Mouse (Mus musculus) layer of hippocampus, postnatal 14 days (tissue): ENCODE measurements around the gene Slc2a4. TPM values are rescaled to one million over a fixed set of nuclear protein-coding genes. Genes with fewer than 3 reads are reported as not detected.
"Not testable (repeated sequence)": the region's sequence is repeated elsewhere in the genome, so short reads cannot be mapped to it uniquely, and the experiment has no call there.

Experiments used
- DNase-seq, 2 experiments: peaks; one replicate each; pipeline ENCODE4 v3.0.0; 2021 to 2022; ENCODE audit warnings: low spot score in 2 of 2, mixed read lengths in 1 of 2
- total RNA-seq, 2 experiments: library from RNA; stranded (reverse); gene quantifications; 2 replicates each; pipeline ENCODE4 v1.2.3; 2021

Gene Slc2a4
- total RNA-seq, 2 experiments from 2014 or later = 1.8 to 3.6 TPM

DNA sequence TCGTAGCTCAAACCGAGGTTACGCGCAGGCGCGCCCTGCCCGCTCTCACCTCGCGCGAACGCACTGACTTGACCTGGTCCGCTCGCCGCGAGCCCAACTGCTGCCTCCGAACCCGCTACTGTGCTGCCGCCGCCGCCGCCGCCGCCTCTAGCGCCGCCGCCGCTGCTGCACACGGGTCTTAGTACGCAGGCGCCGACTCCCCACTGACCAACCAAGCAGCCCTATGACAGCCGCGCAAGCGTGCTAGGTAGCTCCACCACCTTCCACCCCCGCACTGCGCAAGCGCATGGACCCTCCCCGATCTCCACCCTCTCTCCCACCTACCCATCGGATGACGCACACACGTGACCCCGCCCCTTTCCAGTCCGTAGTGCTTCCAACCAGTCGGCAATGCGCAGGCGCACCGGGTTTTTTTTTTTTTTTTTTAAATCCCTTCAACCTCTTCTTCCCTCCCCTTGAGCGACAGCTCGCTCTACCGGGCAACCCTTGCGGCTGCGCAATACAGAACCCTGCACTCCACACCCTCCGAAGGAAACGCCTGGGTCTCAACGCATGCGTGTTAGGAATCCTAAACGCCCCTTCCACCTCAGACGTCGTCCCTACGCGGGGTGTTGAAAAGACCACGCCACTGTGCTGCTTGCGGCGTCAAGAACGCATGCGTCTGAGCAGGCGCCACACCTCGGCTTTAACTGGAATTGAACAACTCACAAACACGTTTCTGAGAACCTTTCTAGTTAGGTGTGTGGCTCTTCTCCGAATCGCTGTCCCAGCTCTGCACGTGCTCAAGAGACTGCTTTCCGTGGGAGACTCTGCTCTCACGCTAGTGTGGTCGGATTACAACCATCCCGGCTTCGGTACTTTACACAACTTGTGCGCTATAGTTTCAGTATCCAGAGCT, 26.6 kb downstream of the Slc2a4 start, which contains the start of gene Eif5a:
TSS of gene Eif5a (minus strand) at position 845 of the 898 bp plus-strand sequence.
- peak; percentile 100 for DNase-seq

DNA sequence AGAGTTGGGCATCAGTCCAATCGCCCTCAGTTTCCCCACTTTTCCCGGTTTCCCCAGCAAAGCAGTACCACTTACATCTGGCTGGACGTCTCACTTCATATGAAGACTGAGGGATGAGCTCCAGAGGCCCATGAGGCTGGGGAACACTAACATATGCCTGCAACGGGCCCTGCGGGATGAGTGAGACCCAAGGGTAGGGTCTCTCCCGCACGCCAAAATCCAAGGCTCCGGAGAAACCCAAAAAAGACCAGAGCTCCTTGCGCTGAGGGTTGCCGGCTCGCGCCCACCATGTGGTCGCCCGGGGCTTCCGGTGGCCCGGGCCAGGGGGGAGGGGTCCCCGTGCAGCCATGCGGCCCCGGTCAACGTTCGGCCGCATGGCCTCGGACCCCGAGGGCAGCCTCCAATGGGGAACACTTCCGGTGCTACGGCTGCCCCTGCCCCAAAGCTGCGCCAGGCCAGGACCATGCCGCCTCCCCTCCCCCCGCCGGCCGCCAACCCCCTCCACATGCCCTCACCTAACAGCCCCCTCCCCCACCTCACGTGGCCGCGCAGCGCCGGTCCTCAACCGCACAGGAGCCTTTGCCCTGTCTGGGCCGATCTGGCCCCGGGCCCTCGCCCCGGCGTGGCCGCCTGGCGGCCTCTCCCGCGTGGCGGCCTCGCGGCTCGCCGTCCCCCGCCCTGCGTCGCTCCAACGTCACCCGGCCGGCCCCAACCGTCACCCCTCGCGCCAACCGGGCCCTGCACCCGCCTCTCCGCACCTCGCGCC, 27.5 kb downstream of the Slc2a4 start:
- no peak for DNase-seq

DNA sequence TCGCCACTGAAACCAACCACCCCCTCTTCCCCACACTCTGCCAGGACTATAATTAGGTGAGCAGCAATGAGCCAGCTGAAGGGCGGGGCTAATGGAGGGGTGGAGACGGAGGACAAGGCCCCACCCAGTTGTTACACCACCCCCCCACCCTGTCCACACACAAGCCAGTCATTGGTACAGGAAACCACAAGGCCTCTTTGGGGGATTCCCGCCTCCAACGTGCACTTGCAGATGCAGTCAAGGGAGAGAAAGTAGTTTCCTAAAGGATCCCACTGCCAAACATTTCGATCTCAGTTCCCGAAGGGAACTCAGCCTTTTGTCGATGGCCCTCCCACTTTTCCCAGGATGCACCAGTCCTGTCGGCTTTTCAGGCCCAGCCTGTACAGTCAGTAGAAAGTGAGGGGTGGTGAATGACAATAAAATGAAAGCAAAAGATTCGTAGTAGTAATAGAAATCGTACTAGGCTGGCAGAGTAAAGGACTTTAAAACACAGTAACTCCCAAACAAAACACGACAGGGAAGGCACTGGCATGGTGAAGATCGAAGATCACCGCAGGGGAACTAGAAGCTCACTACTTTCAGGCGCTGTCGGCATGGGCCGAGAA, 28.2 kb downstream of the Slc2a4 start:
- peak; percentile 53 to 63 for DNase-seq

DNA sequence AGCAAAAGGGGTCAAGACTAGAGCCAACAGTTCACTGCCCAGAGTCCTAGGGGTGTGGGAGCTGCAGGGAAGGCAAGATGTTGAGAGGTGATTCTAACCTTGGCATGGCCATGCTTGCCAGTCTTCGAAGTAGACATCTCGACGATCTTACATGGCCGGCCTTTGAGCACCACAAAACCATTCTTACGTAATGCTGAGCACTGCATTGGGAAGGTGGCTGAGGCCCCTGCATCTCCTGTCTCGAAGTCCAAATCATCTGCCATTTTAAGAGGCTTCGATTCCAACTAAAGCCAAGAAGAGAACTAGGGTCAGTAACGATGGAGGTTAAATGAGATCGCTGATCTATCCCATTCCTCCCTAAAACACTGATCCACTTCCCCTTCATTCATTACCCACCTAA, 28.9 kb downstream of the Slc2a4 start:
- DNase-seq = no peak

DNA sequence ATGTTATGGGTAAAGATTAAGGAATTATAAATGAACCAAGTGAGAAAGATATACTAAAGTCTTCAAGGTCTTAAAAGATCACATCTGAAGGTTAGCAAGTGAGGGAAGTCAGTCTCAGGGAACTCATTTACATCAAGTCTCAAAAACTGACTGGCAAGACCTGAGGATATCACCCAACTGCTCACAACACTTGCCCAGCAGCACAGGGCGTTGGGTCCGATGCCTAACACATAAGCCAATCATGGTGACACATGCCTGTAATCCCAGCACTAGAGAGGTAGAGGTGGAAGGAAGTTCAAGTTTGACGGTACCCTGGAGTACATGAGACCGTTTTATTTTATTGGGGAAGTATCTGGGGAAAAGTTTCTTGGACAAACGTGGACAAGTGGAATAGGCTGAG, 29.9 kb downstream of the Slc2a4 start:
- no peak for DNase-seq

DNA sequence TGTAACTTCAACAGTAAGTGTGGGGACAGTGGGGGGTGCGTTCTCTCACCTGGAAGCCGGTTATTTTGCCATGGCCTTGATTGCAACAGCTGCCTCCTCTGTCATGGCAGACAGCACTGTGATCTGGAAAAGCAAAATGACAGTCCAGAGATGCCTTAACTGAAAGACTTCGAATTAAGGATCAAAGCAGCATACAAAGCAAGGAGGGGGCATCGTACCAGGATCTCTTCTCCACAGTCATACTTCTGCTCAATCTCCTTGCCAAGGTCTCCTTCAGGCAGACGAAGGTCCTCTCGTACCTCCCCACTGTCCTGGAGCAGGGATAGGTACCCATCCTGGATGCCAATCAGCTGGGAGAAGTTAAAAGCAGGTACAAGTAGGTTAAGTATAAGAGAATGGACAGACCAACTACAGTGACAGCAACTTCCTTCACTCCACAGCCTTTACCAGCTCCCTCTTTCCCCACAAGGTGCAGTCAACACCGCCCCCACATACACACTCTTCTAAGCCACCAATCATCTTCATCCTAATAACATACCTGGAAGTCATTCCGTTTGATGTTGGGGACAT, 30.5 kb downstream of the Slc2a4 start:
- DNase-seq = no peak

DNA sequence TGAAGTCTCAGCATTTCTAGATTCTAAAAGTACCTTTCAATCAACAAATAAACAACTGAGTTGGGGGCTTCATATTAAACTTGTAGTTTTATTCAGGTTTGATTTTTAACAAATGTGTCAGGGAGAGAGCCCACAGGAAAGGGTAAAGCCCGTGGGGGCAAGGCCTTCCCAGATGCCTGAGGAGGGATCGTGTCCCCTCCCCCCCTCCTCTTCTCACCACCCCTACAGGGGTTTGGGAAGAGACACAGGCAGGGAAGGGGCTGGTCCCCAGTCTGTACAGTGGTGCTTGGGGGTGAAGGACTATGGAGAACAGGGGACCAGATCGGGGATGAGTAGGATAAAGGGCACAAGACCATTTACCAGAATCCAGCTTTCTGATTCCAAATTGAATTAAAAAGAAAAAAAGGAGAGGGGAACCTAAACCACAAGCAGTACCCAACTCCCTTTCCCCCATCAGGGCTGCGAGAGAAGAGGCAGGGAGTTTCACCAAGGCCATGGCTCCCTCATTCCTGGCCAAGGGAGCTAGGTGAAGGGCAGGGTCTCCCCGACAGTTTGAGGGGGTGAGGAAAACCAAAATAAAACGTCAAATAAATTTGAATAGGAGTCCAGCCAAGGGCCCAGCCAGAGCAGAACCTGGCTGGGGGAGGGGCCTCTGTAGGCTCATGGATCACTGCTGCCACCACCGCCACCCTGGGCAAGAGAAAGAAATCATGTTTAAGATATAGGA, 31.2 kb downstream of the Slc2a4 start:
- DNase-seq = not testable (repeated sequence)

DNA sequence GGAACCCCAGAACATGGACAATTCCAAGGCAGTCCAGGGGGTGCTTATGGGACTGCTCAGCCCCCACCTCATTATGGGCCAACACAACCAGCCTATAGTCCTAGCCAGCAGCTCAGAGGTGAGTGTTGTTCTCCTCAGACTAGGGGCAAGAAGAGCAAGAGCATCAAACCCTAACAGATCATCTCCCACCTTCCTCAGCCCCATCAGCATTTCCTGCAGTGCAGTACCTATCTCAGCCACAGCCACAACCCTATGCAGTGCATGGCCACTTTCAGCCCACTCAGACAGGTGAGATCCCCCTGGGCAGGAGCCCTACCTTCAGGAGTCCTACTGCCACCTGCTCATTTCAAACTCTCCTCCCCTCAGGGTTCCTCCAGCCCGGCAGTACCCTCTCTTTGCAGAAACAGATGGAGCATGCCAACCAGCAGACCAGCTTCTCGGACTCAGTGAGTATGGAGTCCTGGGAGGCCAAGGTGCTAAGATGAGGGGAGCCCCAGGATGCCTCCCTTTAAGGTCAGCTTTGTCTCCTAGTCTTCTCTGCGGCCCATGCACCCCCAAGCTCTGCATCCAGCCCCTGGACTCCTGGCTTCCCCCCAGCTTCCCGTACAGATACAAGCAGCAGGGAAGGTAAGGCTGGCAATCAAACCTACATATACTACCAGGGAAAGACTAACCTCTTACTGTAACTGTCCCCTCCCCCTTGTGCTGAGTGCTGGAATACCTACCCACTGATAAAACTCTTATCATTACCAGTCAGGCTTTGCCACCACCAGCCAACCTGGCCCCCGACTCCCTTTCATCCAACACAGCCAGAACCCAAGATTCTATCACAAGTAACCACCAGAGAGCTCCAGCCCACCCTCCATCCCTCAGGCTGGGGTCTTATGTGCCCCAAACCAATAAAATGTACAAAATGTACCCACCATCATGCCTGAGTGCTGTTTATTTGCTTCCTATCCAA, 32.0 kb downstream of the Slc2a4 start:
- no peak for DNase-seq

DNA sequence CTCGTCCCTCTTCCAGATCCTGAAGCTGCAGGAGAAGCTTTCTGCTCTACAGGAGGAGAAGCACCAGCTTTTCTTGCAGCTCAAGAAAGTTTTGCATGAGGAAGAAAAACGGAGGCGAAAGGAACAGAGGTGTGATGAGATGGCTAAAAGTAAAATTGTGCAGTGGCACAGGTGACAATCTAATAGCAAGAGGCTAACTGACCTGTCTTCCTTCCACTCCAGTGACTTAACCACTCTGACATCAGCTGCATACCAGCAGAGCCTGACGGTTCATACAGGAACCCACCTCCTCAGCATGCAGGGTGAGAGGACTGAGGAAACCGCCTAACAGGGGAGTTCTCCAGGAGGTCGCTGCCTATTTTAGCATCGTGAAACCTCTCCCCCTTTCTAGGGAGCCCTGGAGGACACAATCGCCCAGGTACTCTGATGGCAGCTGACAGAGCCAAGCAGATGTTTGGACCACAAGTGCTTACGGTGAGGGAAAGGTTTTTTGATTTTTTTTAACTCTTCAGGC, 33.0 kb downstream of the Slc2a4 start:
- no peak for DNase-seq

DNA sequence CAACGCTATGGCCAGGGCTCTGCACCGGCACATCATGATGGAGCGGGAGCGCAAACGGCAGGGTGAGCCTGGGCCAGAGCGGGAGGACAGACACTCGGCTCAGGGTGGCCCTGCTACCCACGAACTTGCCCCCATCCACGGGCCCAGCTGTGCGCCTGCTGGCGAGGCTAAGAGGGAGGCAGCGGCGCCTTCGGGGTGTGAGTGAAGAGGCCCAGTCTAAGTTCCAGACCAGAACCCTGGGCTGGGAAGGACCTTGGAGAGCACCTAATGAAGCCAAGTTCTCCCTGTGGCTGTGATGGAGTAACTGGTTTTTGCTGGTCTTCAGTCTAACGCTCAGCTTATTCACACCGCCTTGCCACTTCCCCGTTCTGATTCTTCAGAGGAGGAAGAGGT, 33.6 kb downstream of the Slc2a4 start:
- no peak for DNase-seq

DNA sequence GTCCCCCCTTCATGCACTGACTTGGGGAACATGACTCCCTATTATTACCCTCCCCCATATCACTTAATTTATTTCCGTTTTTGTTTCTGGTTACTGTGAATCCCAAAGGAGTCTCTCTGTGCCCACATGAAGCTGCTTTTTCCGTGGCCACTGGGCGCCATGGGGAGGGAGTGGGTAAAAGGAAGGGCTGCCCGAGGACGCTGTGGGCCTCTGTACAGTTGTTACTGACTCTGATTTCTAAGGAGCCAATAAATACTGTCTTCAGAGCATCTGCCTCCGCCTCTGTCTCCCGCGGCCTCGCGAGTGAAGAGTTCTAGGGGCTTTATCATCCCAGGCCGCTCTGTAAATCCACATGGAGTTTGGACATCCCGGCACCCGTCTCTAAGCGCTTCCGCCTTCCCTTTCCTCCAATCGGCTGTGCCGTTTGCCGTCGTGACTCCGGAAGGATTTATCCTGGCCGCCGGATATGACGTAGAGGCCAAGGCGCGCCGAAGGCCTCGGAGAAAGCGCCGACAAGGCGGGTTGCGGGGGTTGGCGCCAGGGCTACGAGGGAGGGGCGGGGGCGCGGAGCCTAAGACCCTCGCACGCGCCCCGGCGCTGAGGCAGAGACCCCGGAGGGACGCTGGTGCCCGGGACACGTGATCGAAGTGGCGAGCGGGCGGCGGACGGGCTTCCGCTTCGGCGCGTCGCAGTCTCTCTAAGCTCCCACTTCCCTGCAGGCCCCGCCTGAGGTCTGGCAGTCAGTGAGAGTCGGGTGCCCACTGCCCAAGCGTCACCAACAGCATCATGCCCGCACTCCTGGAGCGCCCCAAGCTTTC, 34.2 kb downstream of the Slc2a4 start, which contains the start of gene Gps2:
TSS of gene Gps2 (plus strand) at position 335 of the 818 bp plus-strand sequence.
- DNase-seq = peak; percentile 93 to 95

DNA sequence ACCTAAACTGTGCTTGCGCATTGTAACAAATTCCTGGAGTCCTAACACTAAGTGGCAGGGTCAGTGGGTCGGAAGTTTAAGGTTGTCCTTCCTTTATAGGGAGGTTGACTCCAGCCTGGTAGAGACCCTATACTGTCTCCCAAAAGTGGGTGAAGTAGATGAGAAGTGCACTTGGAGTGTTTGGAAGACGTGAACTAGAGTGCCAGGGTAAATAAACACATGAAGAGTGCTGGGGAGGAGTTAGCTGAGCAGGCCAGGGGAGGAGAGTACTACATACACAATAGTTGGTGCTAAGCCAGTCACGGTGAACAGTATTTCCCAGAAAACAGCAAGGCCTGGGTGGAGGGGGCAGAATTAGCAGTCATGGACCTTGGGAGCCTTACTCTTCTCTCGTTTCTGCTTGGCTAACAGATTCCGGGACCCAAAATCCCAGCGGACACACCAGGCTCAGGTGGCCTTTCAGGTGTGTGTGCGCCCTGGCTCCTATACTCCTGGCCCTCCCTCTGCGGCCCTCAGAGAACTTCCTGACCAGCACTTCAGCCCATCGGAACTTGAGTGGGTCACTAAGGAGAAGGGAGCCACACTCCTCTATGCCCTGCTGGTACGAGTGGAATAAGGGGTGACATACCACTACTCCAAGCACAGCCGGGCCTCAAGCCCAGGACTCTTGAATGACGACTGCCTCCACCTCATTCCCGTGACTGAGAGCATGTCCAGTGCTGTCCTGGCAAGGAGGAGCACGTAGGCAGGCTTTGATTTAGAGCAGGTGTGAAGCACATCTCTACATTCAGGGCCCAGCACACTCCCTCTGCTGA, 35.1 kb downstream of the Slc2a4 start:
- no peak for DNase-seq

DNA sequence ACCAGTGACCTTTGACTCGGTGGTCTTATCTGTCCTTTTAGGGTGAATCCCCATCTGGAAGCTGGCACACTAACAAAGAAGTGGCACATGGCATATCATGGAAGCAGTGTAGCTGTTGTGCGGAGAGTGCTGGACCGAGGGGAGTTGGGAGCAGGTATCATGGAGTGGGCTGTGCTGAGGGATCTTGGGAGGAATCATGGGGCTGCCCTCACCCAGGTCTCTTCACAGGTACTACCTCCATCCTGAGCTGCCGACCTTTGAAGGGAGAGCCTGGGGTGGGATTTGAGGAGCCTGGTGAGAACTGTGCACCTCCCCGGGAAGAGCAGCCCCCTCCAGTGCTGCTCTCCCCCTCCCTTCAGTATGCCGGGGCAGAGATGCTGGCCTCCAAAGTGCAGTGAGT, 36.3 kb downstream of the Slc2a4 start:
- DNase-seq = no peak

DNA sequence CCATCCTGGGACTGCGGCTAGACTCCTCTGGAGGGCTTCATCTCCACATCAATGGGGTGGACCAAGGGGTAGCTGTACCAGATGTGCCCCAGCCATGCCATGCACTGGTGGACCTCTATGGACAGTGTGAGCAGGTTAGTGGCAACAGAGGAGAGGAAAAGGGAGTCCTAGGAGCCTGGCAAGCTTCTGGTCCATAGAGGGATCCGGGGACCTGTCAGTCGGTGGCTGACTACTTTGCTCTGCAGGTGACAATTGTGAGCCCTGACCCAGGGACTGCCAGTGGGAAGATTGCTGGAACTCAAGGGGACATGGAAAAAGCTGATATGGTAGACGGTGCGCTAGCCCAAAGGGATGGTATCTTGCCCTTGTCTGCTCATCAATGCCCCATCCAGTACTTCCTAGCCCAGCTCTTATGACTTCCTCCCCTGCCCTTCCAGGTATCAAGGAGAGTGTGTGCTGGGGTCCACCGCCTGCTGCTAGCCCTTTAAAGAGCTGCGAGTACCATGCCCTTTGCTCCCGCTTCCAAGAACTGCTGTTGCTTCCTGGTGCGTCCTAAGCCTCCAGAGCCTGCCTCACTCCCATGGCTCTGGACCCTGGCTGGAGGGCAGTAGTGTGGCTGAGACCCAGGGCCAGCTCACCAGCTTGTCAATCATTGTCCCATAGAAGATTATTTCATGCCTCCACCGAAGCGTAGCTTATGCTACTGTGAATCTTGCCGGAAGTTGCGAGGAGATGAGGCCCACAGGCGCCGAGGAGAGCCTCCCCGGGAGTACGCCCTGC, 37.0 kb downstream of the Slc2a4 start:
- DNase-seq = no peak

DNA sequence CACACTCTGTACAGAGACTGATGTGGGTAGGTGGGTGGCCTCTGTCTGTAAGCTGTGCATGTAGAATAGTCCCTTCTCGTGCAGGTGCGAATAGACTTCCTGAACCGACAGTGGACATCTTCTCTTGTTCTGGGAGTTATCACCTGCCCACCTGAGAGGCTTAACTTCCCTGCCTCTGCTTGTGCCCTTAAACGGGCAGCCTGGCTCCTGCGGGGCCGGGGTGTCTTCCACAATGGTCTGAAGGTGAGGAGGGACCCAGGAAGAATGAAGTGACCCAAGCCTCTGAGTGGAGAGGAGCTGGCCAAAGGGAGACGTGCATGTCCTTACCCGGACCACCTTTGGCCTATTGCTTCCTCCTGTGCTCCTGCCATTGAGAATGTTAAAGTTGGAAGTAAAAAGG, 37.8 kb downstream of the Slc2a4 start:
- no peak for DNase-seq

DNA sequence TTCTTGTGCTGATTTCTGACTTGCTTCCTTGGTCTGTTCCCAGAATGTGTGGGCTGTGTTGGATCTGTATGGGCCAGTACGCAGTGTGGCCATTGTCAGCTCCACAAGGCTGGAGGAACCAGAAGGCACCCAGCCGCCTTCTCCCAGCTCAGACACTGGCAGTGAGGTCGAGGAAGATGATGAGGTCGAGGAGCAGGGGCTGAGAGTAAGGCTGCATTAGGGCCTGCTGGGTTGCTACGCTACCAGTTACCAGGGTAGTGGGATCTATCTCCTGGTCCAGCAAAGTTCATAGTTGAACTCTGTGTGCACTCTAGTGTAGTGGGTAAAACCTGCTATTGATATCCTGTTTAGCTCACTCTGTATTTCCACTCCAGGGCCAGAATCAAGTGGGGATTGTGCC, 38.8 kb downstream of the Slc2a4 start:
- no peak for DNase-seq

DNA sequence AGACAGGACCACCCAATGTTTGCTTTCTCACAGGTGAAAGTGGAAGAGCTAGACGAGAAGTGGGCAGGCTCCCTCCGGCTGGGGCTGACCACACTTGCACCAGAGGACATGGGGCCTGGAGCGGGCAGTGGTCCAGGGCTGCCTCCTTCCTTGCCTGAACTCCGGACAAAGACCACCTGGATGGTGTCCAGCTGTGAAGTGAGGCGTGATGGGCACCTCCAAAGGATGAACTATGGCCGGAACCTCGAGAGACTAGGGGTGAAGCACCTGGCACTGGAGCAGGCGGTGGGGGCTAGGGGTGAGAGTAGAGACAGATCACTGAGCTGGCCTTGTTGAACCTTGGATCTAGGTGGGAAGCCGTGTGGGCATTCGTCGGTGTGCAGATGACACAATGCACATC, 39.3 kb downstream of the Slc2a4 start:
- no peak for DNase-seq
